Mouse (Mus musculus) urinary bladder, postnatal 25 days (tissue): ENCODE measurements around the gene Zfp626.
"Not testable (repeated sequence)": the region's sequence is repeated elsewhere in the genome, so short reads cannot be mapped to it uniquely, and the experiment has no call there.

Source experiments
- DNase-seq: peaks from one replicate; pipeline ENCODE4 v3.0.0; 2022; ENCODE audit warnings: low spot score

Gene Zfp626

DNA sequence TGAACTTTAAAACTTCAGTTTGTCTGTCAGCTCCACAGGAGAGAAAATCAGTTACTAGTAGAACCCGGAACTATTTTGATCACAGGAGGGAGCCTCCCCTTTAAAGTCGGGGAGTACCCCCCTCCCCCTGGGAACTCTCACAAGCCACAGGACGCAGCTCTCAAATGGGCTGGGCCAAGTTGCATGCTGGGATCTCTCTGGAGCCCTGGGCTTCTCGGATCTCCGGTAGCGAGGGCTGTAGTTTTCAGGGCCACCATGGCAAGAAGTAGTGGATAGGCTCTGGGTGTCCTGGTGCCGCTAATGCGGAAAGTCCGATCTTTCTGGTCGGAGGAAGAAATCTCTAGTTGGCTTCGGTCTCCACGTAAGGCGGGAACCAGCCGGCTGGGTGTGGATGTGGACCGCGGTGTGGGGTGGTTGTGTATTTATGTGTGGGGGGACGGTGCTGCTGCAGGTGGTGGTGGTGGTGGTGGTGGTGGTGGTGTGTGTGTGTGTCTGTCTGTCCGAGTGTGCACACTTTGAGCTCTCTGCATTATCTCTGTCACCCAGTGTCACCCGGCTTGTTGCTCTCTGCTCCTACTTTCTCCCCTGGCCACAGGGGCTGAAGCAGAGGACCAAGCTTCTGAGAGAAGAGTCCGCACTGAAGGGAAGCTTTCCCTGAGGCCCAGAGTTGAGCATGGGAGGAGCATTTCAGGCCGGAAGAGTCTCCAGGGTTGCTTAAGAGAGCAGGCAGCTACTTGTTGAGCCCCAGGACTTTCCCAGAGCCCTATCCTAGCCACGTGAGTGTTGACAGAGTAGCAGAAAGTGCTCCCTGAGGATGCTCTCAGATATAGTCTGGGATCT lies 53.6 kb downstream of the Zfp626 start:
- peak; percentile 55 for DNase-seq

DNA sequence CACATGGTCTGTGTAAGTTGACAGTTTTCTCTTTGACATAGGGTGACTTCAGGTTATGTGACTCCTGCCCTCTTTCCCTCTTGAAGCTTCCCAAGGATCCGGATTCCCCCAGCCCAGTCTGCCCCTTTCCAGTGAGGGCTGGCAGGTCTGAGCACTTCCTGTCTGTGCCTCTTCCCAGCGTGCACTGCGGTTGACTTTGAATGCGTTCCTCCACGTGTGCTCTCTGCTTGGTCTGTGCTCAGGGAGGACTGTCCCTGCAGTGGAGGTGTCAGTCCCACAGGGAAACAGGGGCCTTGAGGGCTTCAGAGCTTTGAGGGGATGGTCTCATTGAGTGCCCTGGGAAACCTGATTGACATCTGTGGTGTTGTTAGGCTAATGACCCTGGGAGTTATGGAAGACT lies 55.6 kb downstream of the Zfp626 start:
- not testable (repeated sequence) for DNase-seq
